Mouse (Mus musculus): ENCODE measurements at regions not wholly inside any gene's neighbourhood (a gene's known extent, or its start where the extent isn't known, plus 50 kb on each side); places are given as distances from the start of the nearest gene placed in this dataset.

DNA sequence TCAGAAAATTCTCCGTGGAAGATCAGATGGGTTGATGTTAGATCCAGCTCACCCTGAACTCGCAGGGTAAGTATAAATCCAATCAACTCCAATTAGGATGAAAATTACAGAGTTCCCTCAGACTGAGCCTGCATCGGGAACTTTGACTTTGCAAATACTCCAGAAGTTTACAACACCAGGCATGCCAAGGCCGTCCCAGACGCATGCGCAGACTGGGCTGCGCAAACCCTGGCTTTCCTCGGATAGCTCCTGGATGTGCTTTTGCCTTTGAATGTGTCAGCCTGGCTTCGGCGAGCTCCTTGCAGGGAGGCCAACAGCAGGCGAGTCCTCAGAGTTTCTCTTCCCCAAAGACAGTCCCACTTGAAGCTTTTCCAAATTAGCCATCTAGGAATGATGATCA is 127.6 kb upstream of the Tbx3 start:
- no peaks in the 10 kb centered on the region for H3K9me3 ChIP-seq (ENCODE audit: low read length)
- TF ChIP-seq CTCF (IDR thresholded peaks at IDR 0.05; ENCODE audit: low read depth) = no peak
- no peak overlapping the region for H3K4me3 ChIP-seq (ENCODE audit: low read length)
- no peaks in the 10 kb centered on the region for H3K36me3 ChIP-seq (ENCODE audit: insufficient read depth, low read length)
- H3K27me3 ChIP-seq (ENCODE audit: insufficient read depth, low read length) = no peaks in the 10 kb centered on the region
- ATAC-seq (no peak), DNase-seq (ENCODE audit: low spot score) (no peak)
- no peaks in the 10 kb centered on the region for H3K4me1 ChIP-seq (ENCODE audit: insufficient read depth, low read length)
- H3K9ac ChIP-seq (replicated peaks; ENCODE audit: low read length) = no peak overlapping the region
- 89% methylated on average over 11 of the region's 11 CpGs for WGBS
- H3K27ac ChIP-seq = no peak overlapping the region
- no peak overlapping the region for H3K4me2 ChIP-seq (ENCODE audit: low read depth, low read length)

- Histone ChIP-seq H3K4me2 (ENCODE audit: low read depth, low read length) (no peak overlapping the region), H3K4me1 (ENCODE audit: insufficient read depth, low read length) (no peaks in the 10 kb centered on the region), H3K27me3 (ENCODE audit: insufficient read depth, low read length) (no peaks in the 10 kb centered on the region), H3K36me3 (ENCODE audit: insufficient read depth, low read length) (no peaks in the 10 kb centered on the region), H3K9me3 (ENCODE audit: low read length) (no peaks in the 10 kb centered on the region), H3K9ac (replicated peaks; ENCODE audit: low read length) (no peak overlapping the region), H3K4me3 (ENCODE audit: low read length) (no peak overlapping the region), H3K27ac (no peak overlapping the region)
- WGBS = 89% methylated on average over 6 of the region's 6 CpGs
- TF ChIP-seq CTCF (IDR thresholded peaks at IDR 0.05; ENCODE audit: low read depth) = no peak
- ATAC-seq = no peak
- DNase-seq (ENCODE audit: low spot score) = no peak
These were observed 126.8 kb upstream of the Tbx3 start for GRCm38 (mm10) chr5:119543716-119544115.

DNA sequence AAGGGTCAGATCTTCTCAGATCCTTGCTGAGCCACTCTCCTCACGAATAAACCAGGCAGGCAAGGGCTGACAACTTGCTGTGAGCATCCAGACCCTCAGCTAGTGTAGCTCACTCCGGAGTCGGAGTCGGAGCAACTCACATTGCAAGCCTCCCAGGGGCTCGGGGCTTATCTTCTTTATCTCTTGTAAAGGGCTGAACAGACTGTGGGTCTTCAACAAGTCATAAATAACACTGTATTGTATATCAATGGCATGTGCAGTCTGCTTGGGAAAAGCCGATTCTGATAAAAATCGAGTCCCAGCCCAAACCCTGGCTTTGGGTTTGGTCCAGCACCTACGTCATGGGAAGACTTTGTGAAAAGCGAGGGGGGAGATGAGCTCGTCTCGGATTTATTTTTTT is 125.8 kb upstream of the Tbx3 start:
- TF ChIP-seq CTCF (IDR thresholded peaks at IDR 0.05; ENCODE audit: low read depth) = no peak
- Histone ChIP-seq H3K9ac (replicated peaks; ENCODE audit: low read length) (no peak overlapping the region), H3K4me3 (ENCODE audit: low read length) (no peak overlapping the region), H3K9me3 (ENCODE audit: low read length) (no peaks in the 10 kb centered on the region), H3K27ac (no peak overlapping the region), H3K27me3 (ENCODE audit: insufficient read depth, low read length) (no peaks in the 10 kb centered on the region), H3K36me3 (ENCODE audit: insufficient read depth, low read length) (no peaks in the 10 kb centered on the region), H3K4me1 (ENCODE audit: insufficient read depth, low read length) (no peaks in the 10 kb centered on the region), H3K4me2 (ENCODE audit: low read depth, low read length) (no peak overlapping the region)
- ATAC-seq (no peak), DNase-seq (ENCODE audit: low spot score) (no peak)
- 69% methylated on average over 11 of the region's 11 CpGs for WGBS

GRCm38 (mm10) chr5:119547070-119547469 is 123.4 kb upstream of the Tbx3 start:
- H3K36me3 ChIP-seq (ENCODE audit: insufficient read depth, low read length) = no peaks in the 10 kb centered on the region
- TF ChIP-seq CTCF (IDR thresholded peaks at IDR 0.05; ENCODE audit: low read depth) = no peak
- no peak for ATAC-seq
- no peak for DNase-seq (ENCODE audit: low spot score)
- no peaks in the 10 kb centered on the region for H3K4me1 ChIP-seq (ENCODE audit: insufficient read depth, low read length)
- no peak overlapping the region for H3K27ac ChIP-seq
- H3K9ac ChIP-seq (replicated peaks; ENCODE audit: low read length) = no peak overlapping the region
- H3K4me2 ChIP-seq (ENCODE audit: low read depth, low read length) = no peak overlapping the region
- H3K27me3 ChIP-seq (ENCODE audit: insufficient read depth, low read length) = no peaks in the 10 kb centered on the region
- no peaks in the 10 kb centered on the region for H3K9me3 ChIP-seq (ENCODE audit: low read length)
- 76% methylated on average over 19 of the region's 19 CpGs for WGBS
- no peak overlapping the region for H3K4me3 ChIP-seq (ENCODE audit: low read length)

- Histone ChIP-seq H3K9ac (replicated peaks; ENCODE audit: low read length) (no peak overlapping the region), H3K4me2 (ENCODE audit: low read depth, low read length) (no peak overlapping the region), H3K4me1 (ENCODE audit: insufficient read depth, low read length) (peaks cover 3% of the 10 kb centered on the region; the same call in 1 of the 2 replicates), H3K4me3 (ENCODE audit: low read length) (no peak overlapping the region), H3K27me3 (ENCODE audit: insufficient read depth, low read length) (no peaks in the 10 kb centered on the region), H3K36me3 (ENCODE audit: insufficient read depth, low read length) (no peaks in the 10 kb centered on the region), H3K9me3 (ENCODE audit: low read length) (no peaks in the 10 kb centered on the region), H3K27ac (no peak overlapping the region)
- DNase-seq (ENCODE audit: low spot score) (no peak), ATAC-seq (no peak)
- 35% methylated on average over 6 of the region's 6 CpGs for WGBS
- no peak for TF ChIP-seq CTCF (IDR thresholded peaks at IDR 0.05; ENCODE audit: low read depth)
These were observed 119.6 kb upstream of the Tbx3 start for GRCm38 (mm10) chr5:119550916-119551315.

DNA sequence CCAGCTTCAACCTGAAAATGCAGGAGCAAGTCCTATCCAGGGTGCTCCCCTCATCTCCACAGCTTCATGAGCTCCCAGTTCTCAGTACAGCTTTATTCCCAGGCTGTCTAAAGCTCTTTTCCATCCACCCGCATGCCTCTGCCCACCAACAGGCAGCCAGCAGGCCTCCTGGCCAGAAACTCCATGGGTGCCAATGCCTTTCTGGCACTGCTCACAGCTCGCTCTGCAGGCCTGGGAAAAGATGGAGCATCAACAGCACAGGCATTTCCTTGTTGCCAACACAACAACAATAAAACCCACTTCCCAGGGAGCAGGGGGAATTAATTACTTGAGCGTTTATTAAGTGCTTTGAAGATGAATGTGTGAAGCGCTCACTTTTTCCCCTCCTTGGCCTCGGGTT is 117.0 kb upstream of the Tbx3 start:
- ATAC-seq = peak; percentile 53; the same call in 1 of the 2 replicates
- TF ChIP-seq CTCF (IDR thresholded peaks at IDR 0.05; ENCODE audit: low read depth) = no peak
- no peak overlapping the region for H3K27ac ChIP-seq
- H3K4me3 ChIP-seq (ENCODE audit: low read length) = no peak overlapping the region
- DNase-seq (ENCODE audit: low spot score) = peak; percentile 67
- H3K9ac ChIP-seq (replicated peaks; ENCODE audit: low read length) = no peak overlapping the region
- H3K4me1 ChIP-seq (ENCODE audit: insufficient read depth, low read length) = peaks cover 3% of the 10 kb centered on the region; the same call in 1 of the 2 replicates
- H3K36me3 ChIP-seq (ENCODE audit: insufficient read depth, low read length) = no peaks in the 10 kb centered on the region
- 20% methylated on average over 5 of the region's 5 CpGs for WGBS
- H3K9me3 ChIP-seq (ENCODE audit: low read length) = no peaks in the 10 kb centered on the region
- no peak overlapping the region for H3K4me2 ChIP-seq (ENCODE audit: low read depth, low read length)
- H3K27me3 ChIP-seq (ENCODE audit: insufficient read depth, low read length) = no peaks in the 10 kb centered on the region

DNA sequence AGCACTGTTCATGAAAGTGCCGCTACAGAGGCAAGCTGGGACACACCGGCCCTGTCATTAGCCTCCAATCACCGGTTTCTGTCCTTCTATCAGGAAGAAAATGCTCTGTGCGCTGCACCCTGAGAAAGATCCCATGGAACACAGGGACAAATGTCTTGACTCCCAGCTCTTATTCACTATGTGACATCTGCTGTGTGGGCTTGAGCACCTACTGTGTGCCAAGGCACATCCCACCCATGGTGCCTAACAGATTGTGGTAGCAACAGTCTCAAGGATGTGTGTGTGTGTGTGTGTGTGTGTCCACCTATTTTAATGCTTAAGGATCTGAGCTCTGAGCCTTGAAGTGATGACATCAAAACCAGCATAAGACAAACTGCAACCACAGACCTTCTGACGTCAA is 113.4 kb upstream of the Tbx3 start:
- H3K36me3 ChIP-seq (ENCODE audit: insufficient read depth, low read length) = no peaks in the 10 kb centered on the region
- no peak overlapping the region for H3K27ac ChIP-seq
- TF ChIP-seq CTCF (IDR thresholded peaks at IDR 0.05; ENCODE audit: low read depth) = no peak
- no peak for DNase-seq (ENCODE audit: low spot score)
- H3K4me1 ChIP-seq (ENCODE audit: insufficient read depth, low read length) = peaks cover 3% of the 10 kb centered on the region; the same call in 1 of the 2 replicates
- no peaks in the 10 kb centered on the region for H3K9me3 ChIP-seq (ENCODE audit: low read length)
- H3K27me3 ChIP-seq (ENCODE audit: insufficient read depth, low read length) = no peaks in the 10 kb centered on the region
- ATAC-seq = no peak
- no peak overlapping the region for H3K4me2 ChIP-seq (ENCODE audit: low read depth, low read length)
- WGBS = 86% methylated on average over 5 of the region's 5 CpGs
- H3K4me3 ChIP-seq (ENCODE audit: low read length) = no peak overlapping the region
- H3K9ac ChIP-seq (replicated peaks; ENCODE audit: low read length) = no peak overlapping the region
